Mouse (Mus musculus) B cell, adult (primary cell): ENCODE results near the gene Misp. TPM values are rescaled to one million over a fixed set of nuclear protein-coding genes. Genes with fewer than 3 reads are reported as not detected.

Experiments
- total RNA-seq: library from RNA; stranded (reverse); gene quantifications from 4 replicates; pipeline ENCODE4 v1.2.4, GENCODE M21; 2023; ENCODE audit not compliant: inconsistent age

The Misp gene
- not detected in 4 replicates for total RNA-seq

GRCm38 (mm10) chr10:79820782-79821181 is at the start of gene Misp:
Gene Misp (plus strand): TSS chr10:79820989.

GRCm38 (mm10) chr10:79777103-79777531 is 43.7 kb upstream of the Misp start, which contains the start of gene Fstl3:
Gene Fstl3 (plus strand): TSS chr10:79777272.

GRCm38 (mm10) chr10:79790861-79791260 is 29.9 kb upstream of the Misp start, which contains the start of gene Prss57:
Gene Prss57 (minus strand): TSS chr10:79790961.

GRCm38 (mm10) chr10:79793051-79793737 is 27.6 kb upstream of the Misp start, which contains the start of gene Palm:
Gene Palm (plus strand): TSS chr10:79793572.

GRCm38 (mm10) chr10:79853860-79854795 is 33.3 kb downstream of the Misp start, which contains the start of gene Ptbp1:
Gene Ptbp1 (plus strand): TSS chr10:79854427.

GRCm38 (mm10) chr10:79874290-79874862 is 53.6 kb downstream of the Misp start, which contains the start of the genes Prtn3 and Plppr3:
Gene Prtn3 (plus strand): TSS chr10:79874476.
Gene Plppr3 (minus strand): TSS chr10:79874634.

Other genes with a start within 250 kb of the Misp start
- not detected in 4 replicates for gene Theg, start 233.7 kb upstream of the Misp start, total RNA-seq
- gene C2cd4c, start 207.0 kb upstream of the Misp start, total RNA-seq, result not detected in 4 replicates
- gene Shc2, start 183.1 kb upstream of the Misp start, total RNA-seq, result not detected in 4 replicates
- not detected in 4 replicates for gene Odf3l2, start 175.3 kb upstream of the Misp start, total RNA-seq
- gene Madcam1, start 156.4 kb upstream of the Misp start, total RNA-seq, result not detected in 4 replicates
- gene Tpgs1, start 151.6 kb upstream of the Misp start, total RNA-seq, result 13.7 to 19.6 TPM (median 17.1 TPM) in 4 replicates
- gene Cdc34, start 138.8 kb upstream of the Misp start, total RNA-seq, result 64.7 to 70.9 TPM (median 68.3 TPM) in 4 replicates
- gene Gzmm, start 132.0 kb upstream of the Misp start, total RNA-seq, result 1.2 to 2.8 TPM (median 2.1 TPM) in 4 replicates
- 101 to 112 TPM (median 107 TPM) in 4 replicates for gene Bsg, start 116.5 kb upstream of the Misp start, total RNA-seq
- 0.26 TPM in 1 of 4 replicates, not detected in the others for gene Hcn2, start 104.4 kb upstream of the Misp start, total RNA-seq
- gene Polrmt, start 74.4 kb upstream of the Misp start, total RNA-seq, result 55.6 to 79.9 TPM (median 71.2 TPM) in 4 replicates
- gene Fgf22, start 65.9 kb upstream of the Misp start, total RNA-seq, result not detected in 4 replicates
- 52.1 to 65.8 TPM (median 59.1 TPM) in 4 replicates for gene Rnf126, start 54.0 kb upstream of the Misp start, total RNA-seq
- gene Fstl3, start 43.7 kb upstream of the Misp start, total RNA-seq, result 1.1 to 2.1 TPM (median 1.7 TPM) in 4 replicates
- gene Prss57, start 30.0 kb upstream of the Misp start, total RNA-seq, result not detected in 4 replicates
- 5.9 to 8.0 TPM (median 6.7 TPM) in 4 replicates for gene Palm, start 27.4 kb upstream of the Misp start, total RNA-seq
- gene Ptbp1, start 33.4 kb downstream of the Misp start, total RNA-seq, result 430 to 480 TPM (median 445 TPM) in 4 replicates
- not detected in 4 replicates for gene Prtn3, start 53.5 kb downstream of the Misp start, total RNA-seq
- gene Plppr3, start 53.6 kb downstream of the Misp start, total RNA-seq, result 0.27 to 1.1 TPM (median 0.75 TPM) in 4 replicates
- gene Elane, start 65.3 kb downstream of the Misp start, total RNA-seq, result not detected in 4 replicates
- gene Cfd, start 69.9 kb downstream of the Misp start, total RNA-seq, result not detected in 4 replicates
- 76.7 to 86.8 TPM (median 80.6 TPM) in 4 replicates for gene Med16, start 87.9 kb downstream of the Misp start, total RNA-seq
- gene Gm26602, start 89.9 kb downstream of the Misp start, total RNA-seq, result not detected in 4 replicates
- 0.16 to 0.90 TPM (median 0.41 TPM) in 4 replicates for gene Kiss1r, start 96.0 kb downstream of the Misp start, total RNA-seq
- gene R3hdm4, start 100.2 kb downstream of the Misp start, total RNA-seq, result 97.6 to 112 TPM (median 107 TPM) in 4 replicates
- gene Arid3a, start 106.1 kb downstream of the Misp start, total RNA-seq, result 33.9 to 40.6 TPM (median 35.9 TPM) in 4 replicates
- 40.2 to 51.6 TPM (median 44.7 TPM) in 4 replicates for gene Wdr18, start 139.2 kb downstream of the Misp start, total RNA-seq
- gene Grin3b, start 149.7 kb downstream of the Misp start, total RNA-seq, result 0.21 TPM in 1 of 4 replicates, not detected in the others
- 157 to 164 TPM (median 160 TPM) in 4 replicates for gene Tmem259, start 163.3 kb downstream of the Misp start, total RNA-seq
- 325 to 361 TPM (median 340 TPM) in 4 replicates for gene Cnn2, start 167.6 kb downstream of the Misp start, total RNA-seq
- 53.9 to 56.0 TPM (median 54.6 TPM) in 4 replicates for gene Abca7, start 175.5 kb downstream of the Misp start, total RNA-seq
- 493 to 520 TPM (median 510 TPM) in 4 replicates for gene Arhgap45, start 195.7 kb downstream of the Misp start, total RNA-seq
- gene Polr2e, start 218.8 kb downstream of the Misp start, total RNA-seq, result 73.4 to 86.2 TPM (median 75.9 TPM) in 4 replicates
- gene Gpx4, start 226.2 kb downstream of the Misp start, total RNA-seq, result 124 to 132 TPM (median 128 TPM) in 4 replicates